Mouse (Mus musculus) neural tube, embryonic 11.5 days (tissue): ENCODE data around the gene Ago3. TPM values are rescaled to one million over a fixed set of nuclear protein-coding genes. Genes with fewer than 3 reads are reported as not detected.
A peak's percentile ranks its signal among the peaks of the same experiment; 100 is the strongest.

Source experiments
- ATAC-seq: fragments of 200-750 bp; cut with Nextera tagmentation; 2 replicates; pipeline ENCODE4 v1.8.0; 2017; ENCODE audit warnings: moderate number of reproducible peaks, mild to moderate bottlenecking, moderate TSS enrichment, moderate library complexity; ENCODE audit not compliant: insufficient read depth, low FRiP score, low TSS enrichment
- DNase-seq: peaks from one replicate; pipeline ENCODE4 v3.0.0-alpha.2; 2015; ENCODE audit warnings: low spot score
- H3K27ac ChIP-seq: fragments of 300-500 bp; sonication (generic); 2 replicates; pipeline ENCODE4 v1.5.1; 2014; ENCODE audit warnings: low read depth, mild to moderate bottlenecking, low read length
- H3K27me3 ChIP-seq: fragments of 300-500 bp; sonication (generic); 2 replicates; pipeline ENCODE4 v1.6.1; 2014; ENCODE audit warnings: mild to moderate bottlenecking, low read length, mixed read lengths; ENCODE audit not compliant: control insufficient read depth, insufficient read depth
- H3K36me3 ChIP-seq: fragments of 300-500 bp; sonication (generic); 2 replicates; pipeline ENCODE4 v1.6.1; 2014; ENCODE audit warnings: mild to moderate bottlenecking, low read length, moderate library complexity, mixed read lengths; ENCODE audit not compliant: control insufficient read depth, insufficient read depth
- H3K4me1 ChIP-seq: fragments of 300-500 bp; sonication (generic); 2 replicates; pipeline ENCODE4 v1.6.1; 2014; ENCODE audit warnings: low read length, mixed read lengths; ENCODE audit not compliant: control insufficient read depth, insufficient read depth
- H3K4me2 ChIP-seq: fragments of 300-500 bp; sonication (generic); 2 replicates; pipeline ENCODE4 v1.6.1; 2014; ENCODE audit warnings: low read depth, mild to moderate bottlenecking, moderate library complexity
- H3K4me3 ChIP-seq: fragments of 300-500 bp; sonication (generic); 2 replicates; pipeline ENCODE4 v1.5.1; 2014; ENCODE audit warnings: low read depth, low read length
- H3K9ac ChIP-seq: fragments of 300-500 bp; sonication (generic); 2 replicates; pipeline ENCODE4 v1.6.1; 2014; ENCODE audit warnings: mild to moderate bottlenecking, low read length
- H3K9me3 ChIP-seq: fragments of 300-500 bp; sonication (generic); 2 replicates; pipeline ENCODE4 v1.6.1; 2016; ENCODE audit warnings: low read length; ENCODE audit not compliant: control insufficient read depth
- WGBS: fragments of 180-500 bp; shearing (Covaris S2); extraction: QIAGEN DNeasy Blood & Tissue Kit; methylation state at CpG from one replicate; pipeline ENCODE4 v1.1.7; 2014; 5-methylcytosine and 5-hydroxymethylcytosine counted together
- polyA plus RNA-seq: library from polyadenylated mRNA; unstranded; fragments of >200 nt; fragmentation: Nextera tagmentation; extraction: Ambion mirVana; gene quantifications from 2 replicates; pipeline ENCODE4 v1.2.1, GENCODE M21; 2014

The Ago3 gene
- polyA plus RNA-seq, 1 experiment from 2014 or later: 9.8 TPM

DNA sequence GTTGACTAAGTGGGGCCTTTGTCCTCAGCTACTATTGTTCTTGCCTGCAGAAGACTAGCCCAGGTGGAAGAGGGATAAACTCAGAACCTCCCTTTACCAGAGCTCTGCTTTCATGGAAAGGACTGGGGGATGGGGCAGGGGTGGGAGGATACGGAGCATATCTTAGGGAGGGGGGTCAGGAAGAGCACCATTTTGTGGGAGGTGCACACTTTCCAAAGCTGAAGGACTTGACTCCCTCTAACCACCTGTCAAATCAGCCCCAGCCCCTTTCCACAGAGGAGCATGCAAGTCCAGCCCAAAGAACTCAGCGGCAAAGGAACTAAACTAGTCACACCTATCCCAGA is 35.5 kb upstream of the Ago3 start:
- peak; percentile 68 for DNase-seq
- ATAC-seq: no peak
- Histone ChIP-seq H3K9ac (peak overlapping the region; percentile 98), H3K27ac (peak overlapping the region; percentile 96), H3K36me3 (peaks cover under 1% of the 10 kb centered on the region), H3K9me3 (no peaks in the 10 kb centered on the region), H3K4me3 (peak overlapping the region; percentile 97), H3K27me3 (no peaks in the 10 kb centered on the region), H3K4me2 (peak overlapping the region; percentile 60), H3K4me1 (peaks cover 37% of the 10 kb centered on the region)
- 4% methylated on average over 2 of the region's 2 CpGs for WGBS

DNA sequence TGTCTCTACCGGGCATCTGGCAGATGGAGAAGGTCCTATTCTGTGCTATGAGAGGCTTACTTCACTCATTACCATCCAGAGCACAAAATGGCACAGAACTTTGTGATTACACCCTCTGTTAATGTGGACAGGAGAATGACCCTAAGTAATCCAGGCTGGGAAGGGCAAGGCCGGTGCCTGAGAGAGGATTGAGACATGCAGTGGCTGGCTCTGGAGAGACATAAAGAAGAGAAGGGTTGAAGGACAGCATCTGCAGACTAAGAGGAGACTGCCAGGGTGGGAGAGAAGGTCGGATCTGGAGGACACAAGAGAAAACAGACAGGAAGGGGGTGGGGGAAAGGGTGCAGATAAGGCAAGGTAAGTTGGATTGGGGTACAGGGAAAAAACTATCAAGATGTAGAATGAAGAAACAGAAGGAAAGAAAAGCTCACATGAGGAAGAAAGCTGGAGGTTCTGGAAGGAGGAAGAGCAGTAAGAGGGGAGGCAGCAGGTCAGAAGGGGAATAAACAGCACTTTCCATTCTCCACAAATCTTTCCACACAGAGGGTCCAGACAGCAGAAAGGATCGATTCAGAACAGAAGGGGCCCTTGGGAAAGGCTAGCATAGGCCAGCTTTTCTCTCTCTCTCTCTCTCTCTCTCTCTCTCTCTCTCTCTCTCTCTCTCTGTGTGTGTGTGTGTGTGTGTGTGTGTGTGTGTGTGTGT is 35.0 kb upstream of the Ago3 start:
- 18% methylated on average over 4 of the region's 4 CpGs for WGBS
- Histone ChIP-seq H3K36me3 (peaks cover 4% of the 10 kb centered on the region), H3K4me2 (peak overlapping the region; percentile 60), H3K9me3 (no peaks in the 10 kb centered on the region), H3K27me3 (no peaks in the 10 kb centered on the region), H3K4me3 (peak overlapping the region; percentile 97), H3K4me1 (peaks cover 37% of the 10 kb centered on the region), H3K9ac (peak overlapping the region; percentile 98), H3K27ac (peak overlapping the region; percentile 96)
- ATAC-seq: no peak
- DNase-seq: no peak

DNA sequence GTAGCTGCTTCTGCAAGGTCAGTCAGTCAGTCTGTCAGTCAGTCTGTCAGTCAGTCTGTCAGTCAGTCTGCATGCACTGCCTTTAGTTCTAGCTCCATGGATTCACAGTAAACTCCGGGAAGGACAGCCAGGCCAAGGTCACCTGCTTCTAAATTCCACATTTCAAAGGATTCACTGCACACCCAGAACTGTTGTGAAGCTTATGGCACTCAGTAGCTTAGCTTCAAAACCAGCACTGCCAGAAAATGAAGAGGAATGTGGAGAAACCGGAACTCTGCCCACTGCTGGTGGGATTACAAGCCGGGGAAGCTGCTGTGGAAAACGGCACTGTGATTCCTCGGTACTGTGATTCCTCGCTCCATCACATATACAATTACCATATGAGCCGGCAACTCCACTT is 26.1 kb upstream of the Ago3 start:
- no peak for DNase-seq
- Histone ChIP-seq H3K9me3 (no peaks in the 10 kb centered on the region), H3K27me3 (no peaks in the 10 kb centered on the region), H3K36me3 (peaks cover 40% of the 10 kb centered on the region), H3K9ac (no peak overlapping the region), H3K4me1 (no peaks in the 10 kb centered on the region), H3K4me2 (no peak overlapping the region), H3K27ac (no peak overlapping the region), H3K4me3 (no peak overlapping the region)
- ATAC-seq: no peak
- 93% methylated on average over 7 of the region's 7 CpGs for WGBS

DNA sequence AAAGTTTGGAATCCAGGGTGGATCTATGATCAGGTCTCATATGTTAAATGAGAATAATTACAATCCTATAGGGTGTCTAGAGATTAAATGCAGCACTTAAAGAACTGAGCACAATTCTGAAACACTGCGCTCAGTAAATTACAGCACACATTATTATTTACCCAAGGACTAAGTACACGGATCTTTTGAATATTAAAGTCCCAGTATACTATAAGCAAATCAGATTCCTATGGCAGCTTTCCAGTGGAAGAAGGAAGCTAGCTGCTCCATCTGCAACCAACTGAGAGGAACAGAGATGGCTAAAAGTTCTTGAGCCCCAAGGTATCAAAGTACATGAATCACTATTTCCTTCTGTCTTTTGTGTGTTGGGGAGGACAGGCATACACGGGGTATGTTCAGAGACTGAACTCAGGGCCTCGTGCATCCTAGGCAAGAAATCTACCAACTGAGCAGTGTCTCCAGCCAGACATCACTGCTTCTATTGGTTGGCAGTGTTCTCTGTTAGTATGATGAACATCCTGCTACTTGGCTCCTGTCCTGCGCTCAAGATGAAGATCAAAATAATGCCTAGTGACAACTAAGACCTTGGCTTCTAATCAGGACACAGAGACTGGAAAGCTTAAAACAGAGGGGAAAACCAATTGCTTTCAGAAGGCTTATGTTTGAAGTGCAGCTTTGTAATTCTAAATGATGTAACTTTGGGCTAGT is 25.3 kb upstream of the Ago3 start:
- H3K9ac ChIP-seq: no peak overlapping the region
- 97% methylated on average over 5 of the region's 5 CpGs for WGBS
- DNase-seq: no peak
- no peak overlapping the region for H3K4me2 ChIP-seq
- no peak overlapping the region for H3K4me3 ChIP-seq
- no peak for ATAC-seq
- no peaks in the 10 kb centered on the region for H3K4me1 ChIP-seq
- H3K36me3 ChIP-seq: peaks cover 38% of the 10 kb centered on the region
- no peak overlapping the region for H3K27ac ChIP-seq
- no peaks in the 10 kb centered on the region for H3K27me3 ChIP-seq
- H3K9me3 ChIP-seq: no peaks in the 10 kb centered on the region

DNA sequence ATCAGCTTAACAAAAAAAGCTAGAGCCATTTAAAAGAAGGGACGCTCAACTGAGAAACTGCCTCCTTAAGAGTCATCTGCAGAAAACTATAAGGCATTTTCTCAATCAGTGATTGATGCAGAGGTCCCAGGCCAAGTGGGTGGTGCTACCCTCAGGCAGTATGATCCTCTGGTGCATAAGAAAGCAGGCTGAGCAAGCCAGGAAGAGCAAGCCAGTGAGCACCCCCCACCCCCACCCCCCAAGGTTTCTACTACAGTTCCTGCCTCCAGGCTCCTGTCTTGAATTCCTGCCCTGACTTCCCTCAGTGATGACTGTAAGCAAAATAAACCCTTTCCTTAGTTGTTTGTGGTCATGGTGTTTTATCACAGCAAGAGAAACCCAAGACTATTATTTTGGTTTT is 20.9 kb upstream of the Ago3 start:
- no peak overlapping the region for H3K27ac ChIP-seq
- H3K27me3 ChIP-seq: no peaks in the 10 kb centered on the region
- H3K4me1 ChIP-seq: no peaks in the 10 kb centered on the region
- ATAC-seq: no peak
- H3K4me3 ChIP-seq: no peak overlapping the region
- H3K36me3 ChIP-seq: peaks cover 24% of the 10 kb centered on the region
- no peak overlapping the region for H3K4me2 ChIP-seq
- H3K9me3 ChIP-seq: no peaks in the 10 kb centered on the region
- DNase-seq: no peak
- 85% methylated on average over 1 of the region's 1 CpGs for WGBS
- H3K9ac ChIP-seq: no peak overlapping the region

DNA sequence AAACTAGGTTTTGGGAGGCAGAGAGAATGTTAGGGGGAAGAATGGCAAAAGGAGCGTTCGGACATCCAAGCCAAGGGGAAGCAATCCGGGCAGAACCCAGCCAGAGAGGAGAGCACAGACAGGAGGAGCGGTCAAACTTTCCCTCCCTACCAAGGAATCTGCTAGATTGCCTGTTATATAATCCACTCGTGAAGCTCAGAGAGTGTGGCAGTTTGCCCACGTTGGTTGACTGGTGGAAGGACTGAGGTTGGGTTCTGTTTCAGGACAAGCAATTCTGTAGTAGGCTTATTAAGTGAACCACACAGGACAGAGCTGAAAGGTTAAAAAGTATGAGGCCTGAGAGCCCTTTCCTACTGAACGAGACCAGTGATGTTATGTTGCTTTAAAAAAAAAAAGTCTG is 17.8 kb upstream of the Ago3 start:
- Histone ChIP-seq H3K27ac (no peak overlapping the region), H3K9ac (no peak overlapping the region), H3K4me3 (no peak overlapping the region), H3K36me3 (peaks cover 3% of the 10 kb centered on the region), H3K4me1 (no peaks in the 10 kb centered on the region), H3K9me3 (no peaks in the 10 kb centered on the region), H3K27me3 (no peaks in the 10 kb centered on the region), H3K4me2 (no peak overlapping the region)
- no peak for DNase-seq
- no peak for ATAC-seq
- WGBS: 87% methylated on average over 7 of the region's 7 CpGs

DNA sequence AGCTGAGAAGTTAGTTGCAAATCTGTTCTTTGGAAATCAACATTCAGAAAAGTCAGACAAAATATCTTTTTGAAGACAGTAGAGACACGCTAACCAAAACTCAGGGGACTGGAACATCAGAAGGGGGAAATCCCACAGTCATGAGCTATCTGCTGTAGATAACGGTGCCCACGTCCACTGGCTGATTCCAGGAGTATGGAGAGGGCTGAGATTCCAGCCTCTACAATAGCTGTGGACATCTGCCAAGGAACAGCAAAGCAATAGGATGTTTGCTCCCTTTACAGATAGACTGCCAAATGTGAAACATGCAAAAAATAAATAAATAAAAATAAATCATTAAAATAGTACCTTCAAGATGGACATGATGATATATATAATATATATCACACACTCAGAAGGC is 15.2 kb upstream of the Ago3 start:
- no peak for ATAC-seq
- Histone ChIP-seq H3K4me3 (no peak overlapping the region), H3K4me1 (no peaks in the 10 kb centered on the region), H3K27ac (no peak overlapping the region), H3K36me3 (peaks cover 7% of the 10 kb centered on the region), H3K4me2 (no peak overlapping the region), H3K9ac (no peak overlapping the region), H3K27me3 (no peaks in the 10 kb centered on the region), H3K9me3 (no peaks in the 10 kb centered on the region)
- 92% methylated on average over 3 of the region's 3 CpGs for WGBS
- no peak for DNase-seq

DNA sequence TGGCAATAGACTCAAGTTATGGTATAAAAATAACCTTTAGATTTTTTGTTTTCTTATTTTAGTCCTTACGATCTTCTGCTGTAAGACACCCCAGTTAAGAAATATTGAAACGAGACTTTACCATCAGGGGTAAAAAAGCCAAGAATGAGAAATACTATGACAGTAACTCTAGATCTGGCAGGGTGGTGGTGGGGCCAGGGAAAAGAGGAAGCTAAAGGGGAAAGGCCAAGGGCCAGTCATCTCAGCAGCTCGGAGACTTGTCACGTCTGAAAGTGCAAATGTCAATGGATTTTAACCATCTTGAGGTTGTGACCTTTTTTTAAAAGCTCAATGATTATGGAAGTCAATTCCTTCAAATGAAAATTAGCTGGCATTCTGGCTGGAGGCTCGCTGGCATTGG is 8.9 kb upstream of the Ago3 start:
- no peak for DNase-seq
- Histone ChIP-seq H3K27ac (no peak overlapping the region), H3K4me3 (no peak overlapping the region), H3K36me3 (peaks cover 15% of the 10 kb centered on the region), H3K4me1 (no peaks in the 10 kb centered on the region), H3K9ac (no peak overlapping the region), H3K4me2 (no peak overlapping the region), H3K9me3 (no peaks in the 10 kb centered on the region), H3K27me3 (no peaks in the 10 kb centered on the region)
- no peak for ATAC-seq
- 78% methylated on average over 5 of the region's 5 CpGs for WGBS

DNA sequence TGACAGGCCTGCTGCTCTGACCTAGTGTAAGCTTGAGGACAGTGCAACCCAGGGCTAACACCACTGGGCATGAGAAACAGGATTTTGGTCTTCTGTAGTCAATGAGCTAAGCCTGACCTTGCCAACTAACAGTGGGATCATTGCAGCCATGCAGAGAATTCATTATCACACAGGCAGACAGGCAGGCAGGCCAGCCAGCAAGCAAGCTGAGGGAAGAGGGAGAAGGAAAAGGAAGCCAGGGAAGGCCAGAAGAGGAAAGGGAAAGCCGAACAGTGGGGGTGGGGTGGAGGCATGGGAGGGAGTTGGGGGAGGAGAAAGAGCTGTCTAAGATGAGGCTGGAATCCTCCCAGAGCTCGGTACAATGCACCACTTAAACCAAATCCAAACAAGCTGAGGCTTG is 6.9 kb upstream of the Ago3 start:
- DNase-seq: no peak
- H3K9ac ChIP-seq: no peak overlapping the region
- peaks cover 11% of the 10 kb centered on the region for H3K36me3 ChIP-seq
- H3K4me3 ChIP-seq: no peak overlapping the region
- H3K27me3 ChIP-seq: no peaks in the 10 kb centered on the region
- H3K27ac ChIP-seq: no peak overlapping the region
- H3K4me1 ChIP-seq: no peaks in the 10 kb centered on the region
- WGBS: 68% methylated on average over 2 of the region's 2 CpGs
- no peak for ATAC-seq
- H3K9me3 ChIP-seq: no peaks in the 10 kb centered on the region
- no peak overlapping the region for H3K4me2 ChIP-seq
